Mouse (Mus musculus): Measurements from ENCODE around the gene Prkcb. TPM values are rescaled to one million over a fixed set of nuclear protein-coding genes. Genes with fewer than 3 reads are reported as not detected.

Gene Prkcb
- total RNA-seq, 2 experiments from 2014 or later: 701 to 769 TPM

DNA sequence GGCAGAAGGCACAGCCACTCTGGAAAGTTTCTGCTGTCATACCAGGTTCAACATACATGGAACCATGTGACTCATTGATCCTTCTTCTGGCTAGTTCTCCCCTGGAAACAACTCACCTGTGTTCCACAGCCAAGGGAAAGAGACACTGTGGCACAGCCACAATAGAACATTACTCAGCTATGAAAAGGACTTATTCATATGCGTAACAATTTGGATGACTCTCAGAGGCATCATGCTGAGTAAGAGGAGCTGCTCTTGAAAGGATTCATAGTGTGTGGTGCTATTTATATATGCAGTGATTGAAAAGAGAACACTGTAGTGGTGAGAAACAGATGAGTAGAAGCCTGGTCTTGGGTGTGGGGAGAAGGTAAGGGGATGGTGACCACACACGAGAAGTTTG is 217.9 kb downstream of the Prkcb start:
- no peak for DNase-seq (ENCODE audit: low spot score in 2 of 2)

DNA sequence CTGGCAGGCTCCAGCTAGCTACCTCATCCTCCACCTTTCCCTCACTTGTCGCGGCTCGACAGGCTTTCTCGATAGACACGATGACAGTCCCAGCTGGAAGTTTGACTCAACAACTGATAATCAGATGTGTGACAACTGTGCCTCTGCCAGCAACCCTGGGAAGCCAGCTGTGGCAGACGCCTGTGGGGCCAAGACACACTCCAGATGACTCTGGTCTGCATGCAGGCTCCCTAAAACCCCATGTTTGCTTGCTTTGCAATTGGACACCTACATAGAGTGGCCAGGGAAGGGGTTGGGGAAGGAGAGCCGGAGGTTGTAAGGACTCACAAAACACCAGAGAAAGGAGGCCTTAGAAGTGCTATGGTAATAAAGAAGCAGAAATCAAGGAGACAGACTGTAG is 221.4 kb downstream of the Prkcb start:
- no peak for DNase-seq (ENCODE audit: low spot score in 2 of 2)

DNA sequence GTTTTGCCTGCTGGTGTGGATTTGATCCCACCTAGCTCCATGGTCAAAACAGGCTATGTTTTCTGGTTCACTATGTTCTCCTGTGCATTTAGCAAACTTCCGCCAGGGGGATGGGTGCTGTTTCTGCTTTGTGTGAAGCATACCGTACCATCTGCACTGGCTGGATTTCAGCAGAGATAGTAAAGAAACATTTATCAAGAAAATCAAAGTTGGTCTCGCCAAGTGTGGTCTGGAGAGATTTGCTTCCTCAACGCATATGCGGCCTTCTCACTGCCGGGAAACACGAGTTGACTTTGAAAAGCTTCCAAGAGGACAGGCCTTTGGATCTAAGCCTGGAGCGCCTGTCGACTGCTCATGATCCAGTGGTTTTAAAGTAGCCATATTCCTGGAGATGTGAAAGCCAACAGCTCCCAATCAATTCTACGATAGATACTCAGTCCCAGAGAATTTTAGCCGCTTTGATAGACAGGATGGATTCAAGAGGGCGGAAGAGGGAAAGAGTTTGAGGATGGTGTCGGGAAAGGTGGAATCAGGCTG is 223.9 kb downstream of the Prkcb start:
- DNase-seq (ENCODE audit: low spot score in 2 of 2): no peak

DNA sequence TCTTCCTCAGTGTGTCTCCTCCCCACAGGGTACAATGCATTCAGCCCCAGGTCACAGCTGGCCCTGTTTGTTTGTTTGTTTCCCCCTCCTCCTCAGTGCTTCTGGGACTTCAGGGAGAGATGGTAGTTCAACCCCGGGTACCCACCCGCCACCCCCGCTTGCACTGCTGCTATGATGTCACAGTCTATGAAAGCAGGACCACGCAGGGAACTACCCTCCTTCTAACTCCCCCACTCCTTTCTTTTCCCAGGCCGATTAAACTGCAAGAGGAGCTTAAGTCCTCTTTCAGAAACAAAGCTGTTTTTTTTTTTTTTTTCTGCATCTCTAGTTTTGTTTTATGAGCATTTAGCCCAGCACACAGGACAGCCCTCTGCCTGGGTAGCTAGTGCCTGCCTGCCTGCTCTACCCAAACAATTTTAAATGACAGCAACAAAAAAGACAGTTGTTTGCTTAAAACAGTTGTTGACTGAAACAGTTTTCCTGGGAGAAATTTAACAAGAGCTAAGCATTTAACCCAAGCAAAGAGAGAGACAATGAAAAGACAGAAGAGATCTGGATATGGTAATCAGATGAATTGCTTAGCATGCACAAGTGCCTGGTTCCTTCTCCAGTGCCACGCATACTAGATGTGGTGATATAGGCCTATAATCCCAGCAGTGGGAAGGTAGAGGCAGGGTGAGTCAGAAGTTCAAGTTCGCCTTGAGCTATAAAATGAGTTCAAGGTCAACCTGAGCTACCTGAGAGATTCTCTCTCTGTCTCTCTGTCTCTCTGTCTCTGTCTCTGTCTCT is 232.5 kb downstream of the Prkcb start:
- no peak for DNase-seq (ENCODE audit: low spot score in 2 of 2)

DNA sequence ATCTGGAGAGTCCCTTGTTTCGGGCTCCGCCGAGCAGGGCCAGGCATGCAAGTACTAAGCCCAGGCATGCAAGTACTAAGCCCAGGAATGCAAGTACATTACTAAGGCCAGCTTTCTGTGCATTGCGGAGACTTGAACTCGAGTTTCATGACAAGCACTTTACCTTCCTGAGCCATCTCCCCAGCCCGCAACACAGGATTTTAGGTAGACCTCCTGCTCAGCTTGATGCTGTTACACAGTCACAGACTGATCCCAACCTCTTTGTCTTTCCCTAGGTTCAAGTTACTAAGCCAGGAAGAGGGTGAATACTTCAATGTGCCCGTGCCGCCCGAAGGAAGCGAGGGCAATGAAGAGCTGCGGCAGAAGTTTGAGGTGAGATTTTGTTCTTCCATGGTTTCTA is 239.7 kb downstream of the Prkcb start:
- DNase-seq (ENCODE audit: low spot score in 2 of 2): no peak

DNA sequence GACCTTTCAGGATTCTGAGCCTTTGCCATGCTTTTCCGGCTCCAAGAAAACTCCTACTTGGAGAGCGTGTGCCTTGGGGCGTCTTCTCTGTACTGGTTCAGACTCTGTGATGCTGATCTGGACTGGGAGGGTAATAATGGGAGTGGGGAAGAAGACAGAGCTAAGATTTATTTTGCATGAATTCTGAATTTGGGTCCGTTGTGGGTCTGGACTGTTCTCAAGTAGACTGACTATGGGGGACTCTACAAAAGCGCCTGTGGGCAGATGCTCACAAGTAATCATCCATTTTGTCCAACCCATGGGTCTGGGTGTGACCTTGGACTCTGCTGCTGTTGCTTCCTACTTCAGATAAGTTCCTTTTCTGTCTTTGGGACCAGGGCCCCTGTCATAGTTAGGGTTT is 240.1 kb downstream of the Prkcb start:
- DNase-seq (ENCODE audit: low spot score in 2 of 2): no peak

DNA sequence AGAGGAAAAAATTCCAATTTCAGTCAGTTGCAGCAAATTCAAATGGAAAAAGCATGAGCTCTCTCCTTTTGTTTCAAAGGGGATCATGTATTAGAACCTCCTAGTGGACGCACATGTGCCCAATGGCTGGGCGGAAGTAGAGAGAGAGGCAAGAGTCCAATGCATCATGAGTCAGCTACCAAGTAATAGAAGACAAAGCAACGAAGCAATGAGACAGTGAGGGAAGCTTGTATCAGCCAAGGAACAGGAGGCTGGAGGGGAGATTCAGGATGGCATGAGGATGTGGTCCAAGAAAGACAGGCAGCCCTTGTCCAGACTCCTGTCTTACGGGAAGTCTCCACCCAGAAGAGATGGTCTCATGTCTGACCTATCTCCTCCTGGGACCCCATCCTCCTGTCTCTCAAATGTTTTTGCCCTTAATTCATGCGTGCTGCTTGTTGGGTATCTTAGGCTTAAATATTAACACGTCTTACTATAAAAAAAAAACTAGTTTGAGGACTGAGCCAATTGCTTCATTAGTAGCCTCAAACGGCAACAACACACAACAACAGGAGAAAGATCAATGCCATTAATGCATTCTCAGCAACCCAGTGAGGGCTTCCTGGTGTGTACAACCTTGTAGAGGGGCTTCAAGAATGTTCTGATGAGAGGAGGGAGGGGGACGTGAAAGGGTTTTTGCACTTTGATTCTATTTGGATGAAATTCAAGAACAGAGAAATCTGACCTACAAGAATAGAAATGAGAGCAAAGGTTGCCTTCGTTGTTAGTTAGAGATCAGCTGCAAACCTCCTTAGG is 245.2 kb downstream of the Prkcb start:
- DNase-seq (ENCODE audit: low spot score in 2 of 2): no peak

DNA sequence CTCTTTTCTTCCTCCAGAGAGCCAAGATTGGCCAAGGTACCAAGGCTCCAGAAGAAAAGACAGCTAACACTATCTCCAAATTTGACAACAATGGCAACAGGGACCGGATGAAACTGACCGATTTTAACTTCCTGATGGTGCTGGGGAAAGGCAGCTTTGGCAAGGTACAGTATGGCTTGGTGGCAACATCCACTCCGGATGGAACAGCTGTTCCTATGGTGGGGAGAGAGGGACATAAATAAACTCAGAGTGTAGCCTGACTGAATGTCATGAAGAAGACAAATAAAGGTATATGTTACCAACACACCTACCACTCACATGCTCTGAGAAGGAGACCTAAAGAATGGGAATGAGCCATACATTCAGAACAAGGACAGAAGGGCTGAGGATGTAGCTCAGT is 256.1 kb downstream of the Prkcb start:
- no peak for DNase-seq (ENCODE audit: low spot score in 2 of 2)

DNA sequence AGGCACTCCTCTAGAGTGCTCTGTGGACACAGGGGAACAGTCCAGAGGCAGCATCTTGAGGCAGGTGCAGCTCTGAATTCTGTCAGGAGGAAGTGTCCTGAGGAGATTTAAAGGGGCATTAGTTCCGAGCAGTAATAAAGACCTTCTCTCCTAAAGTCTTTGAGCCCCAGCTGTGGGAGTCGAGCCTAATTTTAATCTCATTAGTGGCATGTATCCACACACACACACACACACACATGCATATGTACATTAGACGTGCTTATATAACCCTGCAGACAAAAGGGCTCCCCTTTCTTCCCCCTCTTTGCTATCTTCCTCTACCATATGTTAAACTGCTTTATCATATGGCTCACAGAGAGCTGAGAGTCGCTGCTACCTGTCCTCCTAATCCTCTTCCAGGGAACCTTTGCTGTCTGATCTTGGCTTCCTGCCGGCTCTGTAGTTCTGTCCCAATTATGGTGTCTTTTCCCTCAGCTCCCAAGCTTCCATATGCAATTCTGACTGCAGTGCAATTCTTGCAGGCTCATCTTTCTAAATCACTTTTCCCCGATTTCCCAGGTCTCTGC is 268.1 kb downstream of the Prkcb start:
- no peak for DNase-seq (ENCODE audit: low spot score in 2 of 2)

DNA sequence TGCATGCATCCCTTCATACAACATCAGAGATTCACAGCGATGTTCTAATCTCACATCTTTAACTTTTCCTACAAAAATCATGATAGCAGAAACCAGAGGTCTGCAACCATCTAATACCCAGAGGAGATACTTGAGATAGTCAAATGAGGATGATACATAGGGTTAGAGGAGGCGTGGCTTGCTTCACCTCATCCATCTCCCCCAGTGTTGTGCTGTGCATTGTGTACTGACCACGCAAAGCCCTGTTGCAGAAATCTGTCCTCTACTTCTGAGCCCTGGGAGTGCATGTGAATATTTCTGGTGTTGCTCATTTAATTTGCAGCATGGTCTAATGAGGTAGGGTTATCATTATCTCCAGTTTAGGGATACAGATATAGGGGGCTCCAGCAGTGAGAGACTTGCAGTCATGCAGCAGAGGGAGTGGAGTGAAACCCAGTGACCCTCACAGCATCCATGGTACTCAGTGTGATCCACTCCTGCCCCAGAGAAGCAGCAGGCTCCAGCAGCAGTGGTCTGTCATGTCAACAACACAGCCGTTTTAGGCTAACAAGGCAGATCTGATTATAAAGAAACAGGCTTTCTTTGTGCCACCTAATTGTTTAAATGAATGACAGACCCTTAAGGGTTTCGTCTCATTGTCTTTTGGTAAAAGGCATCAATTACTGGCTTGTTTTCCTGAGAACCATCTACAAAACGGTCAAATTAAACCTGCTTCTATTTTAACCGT is 269.7 kb downstream of the Prkcb start:
- no peak for DNase-seq (ENCODE audit: low spot score in 2 of 2)

DNA sequence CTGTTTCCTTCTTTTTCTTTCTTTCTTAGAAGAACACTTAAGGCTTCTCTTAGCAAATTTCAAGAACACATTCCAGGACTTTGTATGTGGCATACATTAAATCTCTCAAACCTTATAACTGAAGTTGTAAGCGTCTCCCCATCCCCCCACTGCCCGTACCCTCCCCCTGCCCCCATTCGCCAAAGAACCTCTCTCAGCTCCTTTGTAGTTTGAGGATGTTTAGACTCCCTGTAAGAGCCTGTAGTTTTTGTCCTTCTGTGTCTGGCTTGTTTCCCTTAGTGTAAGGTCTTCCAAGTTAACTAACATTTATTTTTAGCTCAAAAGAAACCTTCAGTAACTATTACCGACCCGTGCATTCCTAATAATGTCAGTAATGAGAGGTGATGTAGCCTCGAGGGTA is 270.4 kb downstream of the Prkcb start:
- no peak for DNase-seq (ENCODE audit: low spot score in 2 of 2)

DNA sequence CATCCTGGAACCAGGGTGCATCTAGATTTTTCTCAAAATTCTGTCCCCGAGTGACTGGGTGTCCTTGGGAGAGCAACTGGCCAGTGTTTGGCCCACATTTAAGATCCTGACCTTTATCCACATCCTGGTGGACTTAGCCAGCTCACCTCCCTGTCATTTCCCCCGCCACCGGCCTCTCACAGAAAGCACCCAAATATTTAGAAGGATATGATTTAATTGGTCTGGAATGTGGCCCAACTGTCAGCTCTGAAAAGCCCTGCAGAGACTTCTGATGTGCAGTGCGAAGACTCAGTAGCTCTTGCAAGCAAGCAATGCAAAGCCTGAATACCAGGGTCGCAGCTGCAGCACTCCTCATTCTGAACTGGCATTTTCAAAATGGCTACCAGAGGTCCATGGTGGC is 274.0 kb downstream of the Prkcb start:
- no peak for DNase-seq (ENCODE audit: low spot score in 2 of 2)

DNA sequence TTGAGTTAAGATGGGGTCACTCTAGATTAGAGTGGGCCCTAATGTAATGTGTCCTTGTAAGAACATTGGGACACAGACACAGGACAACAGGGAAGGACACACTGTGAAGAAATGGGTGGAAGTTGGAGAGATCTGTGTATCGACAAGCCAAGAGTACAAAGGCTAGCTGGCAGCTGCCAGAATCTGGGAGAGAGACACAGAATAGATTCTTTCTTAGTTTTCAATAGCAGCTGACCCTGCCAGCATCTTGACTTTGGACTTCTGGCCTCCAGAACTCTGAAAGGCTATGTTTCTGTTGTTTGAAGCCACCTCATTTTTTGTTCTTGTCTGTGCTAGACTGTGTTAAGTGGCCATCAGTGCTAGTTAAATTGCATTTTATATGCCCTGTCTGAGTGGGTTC is 276.8 kb downstream of the Prkcb start:
- no peak for DNase-seq (ENCODE audit: low spot score in 2 of 2)

DNA sequence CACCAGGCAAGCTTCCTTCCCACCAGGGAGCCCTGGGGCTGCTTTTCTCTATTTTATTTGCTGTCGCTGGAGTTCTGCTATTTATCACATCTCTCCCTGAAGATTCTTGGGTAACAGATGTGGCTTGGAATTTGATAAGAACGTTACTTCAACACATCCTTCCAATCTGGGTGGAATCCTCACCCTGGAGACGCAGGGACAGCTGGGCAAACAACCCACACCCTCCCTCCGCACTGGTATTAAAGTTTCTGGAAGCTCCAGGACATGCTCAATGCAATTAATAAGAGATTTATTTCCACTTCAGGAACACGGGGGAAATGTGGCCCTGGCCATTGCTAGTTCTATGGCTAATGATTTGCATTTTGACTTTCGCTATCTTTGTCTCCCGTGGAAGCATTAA is 277.5 kb downstream of the Prkcb start:
- no peak for DNase-seq (ENCODE audit: low spot score in 2 of 2)

DNA sequence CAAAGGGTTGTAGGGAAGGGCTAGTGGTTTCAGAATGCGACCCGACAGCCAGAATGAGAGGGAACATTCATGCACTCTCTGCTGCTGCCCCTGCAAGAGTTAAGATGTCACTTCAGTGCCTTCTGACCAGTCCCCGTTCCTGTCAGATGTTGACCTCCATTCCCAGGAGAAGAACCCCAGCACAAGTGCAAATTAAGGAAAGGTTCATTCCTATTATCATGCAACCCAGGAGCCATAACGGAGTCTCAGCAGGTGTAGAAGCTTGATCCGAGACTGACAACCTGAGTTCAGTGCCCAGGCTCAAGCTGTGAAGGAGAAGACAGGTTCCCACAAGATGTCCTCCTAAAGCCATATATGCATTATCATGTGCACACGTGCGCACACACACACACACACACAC is 280.2 kb downstream of the Prkcb start:
- no peak for DNase-seq (ENCODE audit: low spot score in 2 of 2)

DNA sequence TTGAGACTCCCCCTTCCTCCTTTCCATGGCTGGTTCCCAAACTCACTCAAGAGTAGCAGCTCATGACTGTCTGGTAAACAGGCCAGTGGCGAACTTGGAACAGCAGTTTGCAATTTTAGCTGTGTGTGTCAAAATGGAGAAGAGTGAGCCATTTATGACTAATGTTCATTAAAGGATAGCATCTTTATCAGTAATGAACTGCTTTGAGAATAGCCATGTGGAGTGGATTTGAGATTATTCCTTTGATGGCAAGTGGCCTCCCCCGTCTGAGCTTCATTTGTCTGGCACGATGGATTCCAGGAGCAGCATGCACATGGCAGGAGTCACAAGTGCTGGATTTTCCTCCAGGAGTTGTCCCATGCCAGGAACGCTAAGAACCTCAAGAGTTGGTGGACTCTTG is 281.9 kb downstream of the Prkcb start:
- DNase-seq (ENCODE audit: low spot score in 2 of 2): no peak

DNA sequence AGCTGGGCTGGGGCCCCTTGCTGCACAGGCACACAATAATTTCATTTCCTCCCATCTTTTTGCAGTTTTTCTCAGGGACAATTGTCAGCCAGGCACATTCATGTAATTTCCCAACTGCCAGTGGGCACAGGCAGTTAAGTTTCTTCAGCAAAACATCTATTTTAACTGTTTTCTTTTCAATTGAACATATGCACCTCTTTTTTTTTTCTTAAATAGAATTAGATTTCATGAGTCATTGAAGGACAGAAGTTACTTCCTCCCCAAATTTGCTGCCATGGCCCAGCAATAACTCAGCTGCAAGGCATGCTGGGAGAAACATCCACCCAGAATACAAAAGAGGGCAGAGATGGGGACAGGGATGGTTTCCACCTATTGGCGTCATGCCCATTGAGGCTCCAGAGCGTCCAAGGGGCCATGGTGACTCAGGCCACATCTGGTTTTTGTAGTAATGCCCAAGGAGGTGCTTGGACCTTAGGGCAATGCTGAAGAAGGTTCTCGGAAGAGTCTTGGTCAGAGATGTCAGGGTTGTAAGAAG is 284.6 kb downstream of the Prkcb start:
- DNase-seq (ENCODE audit: low spot score in 2 of 2): no peak

DNA sequence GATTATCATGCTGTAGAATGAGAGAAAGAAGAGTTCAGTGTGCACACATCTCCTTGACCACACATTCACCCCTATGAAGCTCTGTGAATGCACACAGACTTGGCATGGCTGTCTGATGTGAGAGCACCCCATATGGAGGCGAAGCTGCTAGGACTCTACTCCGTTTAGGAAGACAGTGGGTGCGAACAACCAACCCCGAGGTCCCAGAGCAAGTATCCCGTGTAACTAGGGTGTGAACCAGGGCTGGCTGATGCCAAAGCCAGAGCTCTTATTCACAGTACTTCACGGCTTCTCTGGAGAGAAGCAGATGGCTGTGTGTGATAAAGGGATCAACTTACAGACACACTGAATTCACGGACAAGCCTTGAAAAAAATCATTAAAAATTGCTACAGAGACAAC is 285.9 kb downstream of the Prkcb start:
- no peak for DNase-seq (ENCODE audit: low spot score in 2 of 2)

DNA sequence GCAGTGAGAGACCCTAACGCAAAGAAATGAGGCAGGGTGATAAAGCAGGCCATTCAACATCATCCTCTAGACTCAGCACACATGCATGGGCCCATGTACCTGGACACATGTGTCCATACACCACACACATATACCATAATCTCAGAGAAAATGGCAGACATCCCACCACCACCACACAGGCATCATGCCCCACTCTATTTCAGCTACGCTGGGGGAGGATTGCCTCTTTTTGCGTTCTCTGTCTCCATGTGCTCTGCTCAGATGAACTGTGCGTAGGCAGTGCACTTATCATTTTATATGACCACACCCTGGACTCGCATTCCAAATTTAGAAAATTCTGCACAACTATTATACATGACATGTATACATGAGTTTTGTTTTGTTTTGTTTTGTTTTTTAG is 286.5 kb downstream of the Prkcb start:
- no peak for DNase-seq (ENCODE audit: low spot score in 2 of 2)

DNA sequence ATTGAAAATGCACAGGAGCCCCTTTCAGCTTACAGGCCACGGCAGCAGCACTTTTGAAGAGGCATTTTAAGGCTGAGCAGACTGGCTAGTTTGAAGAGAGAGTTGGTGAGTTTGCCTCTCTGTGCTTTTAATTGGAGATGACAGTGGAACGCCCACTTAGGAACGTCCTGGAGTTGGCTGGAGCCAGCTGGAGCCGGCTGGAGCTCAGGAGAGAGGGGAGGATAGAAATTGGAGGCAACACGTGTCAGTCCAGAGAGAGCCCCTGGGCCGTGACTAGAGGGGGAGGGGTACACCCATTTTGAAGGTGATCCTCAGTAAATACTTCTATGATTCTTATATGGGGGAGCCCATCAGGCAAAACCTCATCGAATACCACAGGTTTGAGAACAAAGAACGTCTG is 287.0 kb downstream of the Prkcb start:
- no peak for DNase-seq (ENCODE audit: low spot score in 2 of 2)

DNA sequence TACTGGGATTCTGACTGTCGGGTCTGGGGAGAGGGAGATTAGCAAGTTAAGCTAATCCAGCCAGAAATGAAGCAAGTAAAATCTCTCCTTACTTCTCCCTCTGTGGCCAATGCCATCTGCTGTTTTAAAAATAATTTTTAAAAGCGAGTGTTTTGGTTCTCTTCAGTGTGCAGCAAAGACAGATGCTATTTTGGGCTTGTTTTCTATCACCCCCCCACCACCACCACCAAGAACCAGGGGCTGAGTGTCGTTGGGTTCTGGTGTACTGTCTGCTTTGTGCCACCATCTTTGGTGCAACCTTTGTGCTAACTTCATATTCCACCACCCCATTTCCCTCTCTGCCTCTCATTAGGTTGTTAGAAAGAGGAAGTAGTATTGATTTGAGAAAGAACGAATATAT is 289.0 kb downstream of the Prkcb start:
- DNase-seq (ENCODE audit: low spot score in 2 of 2): no peak
